Mouse (Mus musculus) embryonic facial prominence, embryonic 13.5 days (tissue): ENCODE data around the gene Sord. TPM values are rescaled to one million over a fixed set of nuclear protein-coding genes. Genes with fewer than 3 reads are reported as not detected.

Experiments used
- ATAC-seq: fragments of 200-750 bp; cut with Nextera tagmentation; 2 replicates; pipeline ENCODE4 v1.8.0; 2017; ENCODE audit warnings: low read depth; ENCODE audit not compliant: insufficient number of reproducible peaks, insufficient read depth, low FRiP score, low TSS enrichment
- H3K27ac ChIP-seq: fragments of 300-500 bp; sonication (generic); 2 replicates; pipeline ENCODE4 v1.5.1; 2015; ENCODE audit warnings: moderate library complexity, mild to moderate bottlenecking, inconsistent platforms
- H3K27me3 ChIP-seq: fragments of 300-500 bp; sonication (generic); 2 replicates; pipeline ENCODE4 v1.6.1; 2015; ENCODE audit warnings: mild to moderate bottlenecking, inconsistent platforms
- H3K36me3 ChIP-seq: fragments of 300-500 bp; sonication (generic); 2 replicates; pipeline ENCODE4 v1.6.1; 2015; ENCODE audit warnings: mild to moderate bottlenecking, inconsistent platforms
- H3K4me1 ChIP-seq: fragments of 300-500 bp; sonication (generic); 2 replicates; pipeline ENCODE4 v1.6.1; 2015; ENCODE audit warnings: inconsistent platforms
- H3K4me2 ChIP-seq: fragments of 300-500 bp; sonication (generic); 2 replicates; pipeline ENCODE4 v1.6.1; 2015; ENCODE audit warnings: moderate library complexity, mild to moderate bottlenecking, inconsistent platforms
- H3K4me3 ChIP-seq: fragments of 300-500 bp; sonication (generic); 2 replicates; pipeline ENCODE4 v1.5.1; 2015; ENCODE audit warnings: mild to moderate bottlenecking, inconsistent platforms
- H3K9ac ChIP-seq: fragments of 300-500 bp; sonication (generic); 2 replicates; pipeline ENCODE4 v1.6.1; 2015; ENCODE audit warnings: mild to moderate bottlenecking, inconsistent platforms
- H3K9me3 ChIP-seq: fragments of 300-500 bp; sonication (generic); 2 replicates; pipeline ENCODE4 v1.6.1; 2016; ENCODE audit warnings: inconsistent platforms
- WGBS: fragments of 180-500 bp; shearing (Covaris S2); methylation state at CpG from one replicate; pipeline ENCODE4 v1.1.7; 2015; ENCODE audit warnings: mixed read lengths; 5-methylcytosine and 5-hydroxymethylcytosine counted together
- polyA plus RNA-seq: library from polyadenylated mRNA; unstranded; fragments of >200 nt; fragmentation: Nextera tagmentation; extraction: Ambion mirVana; gene quantifications from 2 replicates; pipeline ENCODE4 v1.2.1, GENCODE M21; 2015

The Sord gene
- polyA plus RNA-seq, 1 experiment from 2014 or later = 23.0 TPM

- Histone ChIP-seq H3K27me3 (peaks cover 88% of the 10 kb centered on the region), H3K9ac (no peak overlapping the region), H3K4me3 (no peak overlapping the region), H3K27ac (no peak overlapping the region), H3K4me2 (no peak overlapping the region), H3K36me3 (no peaks in the 10 kb centered on the region), H3K4me1 (peaks cover 20% of the 10 kb centered on the region), H3K9me3 (no peaks in the 10 kb centered on the region)
- ATAC-seq = no peak
- WGBS = 44% methylated on average over 3 of the region's 3 CpGs
Observed at GRCm38 (mm10) chr2:122309647-122310046, 75.1 kb downstream of the Sord start.

- Histone ChIP-seq H3K9me3 (no peaks in the 10 kb centered on the region), H3K27me3 (peaks cover 75% of the 10 kb centered on the region), H3K36me3 (no peaks in the 10 kb centered on the region), H3K4me3 (no peak overlapping the region), H3K4me2 (no peak overlapping the region), H3K9ac (no peak overlapping the region), H3K27ac (no peak overlapping the region), H3K4me1 (peaks cover 19% of the 10 kb centered on the region)
- ATAC-seq = no peak
- WGBS = 60% methylated on average over 2 of the region's 2 CpGs
Observed at GRCm38 (mm10) chr2:122311561-122311960, 77.0 kb downstream of the Sord start.

GRCm38 (mm10) chr2:122312722-122313417 is 78.3 kb downstream of the Sord start:
- ATAC-seq = no peak
- Histone ChIP-seq H3K36me3 (no peaks in the 10 kb centered on the region), H3K4me2 (peak overlapping the region; percentile 66), H3K9me3 (no peaks in the 10 kb centered on the region), H3K9ac (peak overlapping the region; percentile 32; the same call in 1 of the 2 replicates), H3K27ac (no peak overlapping the region), H3K27me3 (peaks cover 73% of the 10 kb centered on the region), H3K4me3 (peak overlapping the region; percentile 33), H3K4me1 (peaks cover 15% of the 10 kb centered on the region)
- 4% methylated on average over 27 of the region's 27 CpGs for WGBS

GRCm38 (mm10) chr2:122313536-122313935 is 79.0 kb downstream of the Sord start, which contains the start of gene Duoxa1:
Gene Duoxa1, minus strand, starts transcription at chr2:122313730.
- no peaks in the 10 kb centered on the region for H3K36me3 ChIP-seq
- 3% methylated on average over 24 of the region's 24 CpGs for WGBS
- peak within 1 kb of the TSS; percentile 66 for H3K4me2 ChIP-seq
- no peaks in the 10 kb centered on the region for H3K9me3 ChIP-seq
- H3K9ac ChIP-seq = peak within 1 kb of the TSS; percentile 32
- peaks cover 15% of the 10 kb centered on the region for H3K4me1 ChIP-seq
- H3K27ac ChIP-seq = no peak within 1 kb of the TSS
- 0 out of 2 replicates have a peak, but pooled peaks have one; percentile 40 for ATAC-seq
- peak within 1 kb of the TSS; percentile 33 for H3K4me3 ChIP-seq
- H3K27me3 ChIP-seq = peaks cover 74% of the 10 kb centered on the region

Other genes with a start within 250 kb of the Sord start
- gene Eif3j1, start 206.2 kb upstream of the Sord start, polyA plus RNA-seq = 10.7 and 13.1 TPM in 2 replicates
- gene Spg11, start 116.4 kb upstream of the Sord start, polyA plus RNA-seq = 9.1 and 10.1 TPM in 2 replicates
- 239 and 303 TPM in 2 replicates for gene B2m, start 87.1 kb upstream of the Sord start, polyA plus RNA-seq
- not detected in 2 replicates for gene Trim69, start 74.0 kb upstream of the Sord start, polyA plus RNA-seq
- gene Patl2, start 48.6 kb upstream of the Sord start, polyA plus RNA-seq = not detected in 2 replicates
- gene Terb2, start 48.5 kb upstream of the Sord start, polyA plus RNA-seq = not detected in 2 replicates
- gene Duox2, start 63.7 kb downstream of the Sord start, polyA plus RNA-seq = 0.14 TPM in 1 of 2 replicates, not detected in the other
- gene Duoxa2, start 64.2 kb downstream of the Sord start, polyA plus RNA-seq = not detected in 2 replicates
- gene Duoxa1, start 79.0 kb downstream of the Sord start, polyA plus RNA-seq = 1.6 and 1.9 TPM in 2 replicates
- 0.31 and 0.32 TPM in 2 replicates for gene Duox1, start 80.9 kb downstream of the Sord start, polyA plus RNA-seq
- 4.3 and 6.6 TPM in 2 replicates for gene Shf, start 134.4 kb downstream of the Sord start, polyA plus RNA-seq
- gene Slc28a2, start 191.7 kb downstream of the Sord start, polyA plus RNA-seq = 0.40 TPM in 1 of 2 replicates, not detected in the other